In the genomic region with DNA sequence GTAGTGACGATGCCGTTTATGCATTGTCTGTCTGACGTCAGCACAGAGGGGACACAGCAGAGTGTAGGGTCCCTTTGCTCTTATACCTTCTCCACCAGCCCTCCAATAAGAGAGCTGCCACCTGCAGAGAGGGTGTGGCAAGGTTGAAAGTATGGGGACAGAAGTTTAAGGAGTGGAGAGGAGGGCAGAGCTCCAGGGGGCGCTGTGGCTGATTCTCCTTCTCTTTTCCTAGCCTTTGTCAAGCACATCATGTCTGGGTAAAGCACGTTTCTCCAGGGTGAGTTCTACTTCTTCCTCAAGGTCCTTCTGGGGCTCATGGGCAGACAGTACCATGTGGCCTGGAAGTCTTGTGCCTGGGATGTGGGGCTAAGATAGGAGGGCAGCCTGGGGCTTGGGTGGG, we compare ENCODE assay signal across 29 mouse cellular contexts. TPM values are rescaled to one million over a fixed set of nuclear protein-coding genes. Genes with fewer than 3 reads are reported as not detected.
DNase-seq lines count a peak whose midpoint lies in the region; ATAC-seq and TF ChIP-seq lines count a peak whose summit lies in the region.
"Had no signal": no experiment of that assay in that cellular context is flagged by ENCODE, and none has a peak within 500 bp of the region (broad histone marks: within the 10 kb centered on the region; RNA-seq: fewer than 3 reads in every experiment).

No protein-coding gene starts in this region.

- no peaks in the 10 kb centered on the region for H3K4me1 ChIP-seq in liver, embryonic 14.5 days (replicated peaks; ENCODE audit: control insufficient read depth in 2 of 2, insufficient read depth in 2 of 2, low read length in 1 of 2)
- H3K4me1 ChIP-seq in liver, embryonic 11.5 days (replicated peaks; ENCODE audit: control insufficient read depth, insufficient read depth, low read length), result no peaks in the 10 kb centered on the region
- H3K4me1 ChIP-seq in ES-E14 (ENCODE audit: control insufficient read depth in 2 of 2, insufficient read depth in 2 of 2, low read length in 2 of 2, poor library complexity in 1 of 2), result peaks cover 2 to 12% of the 10 kb centered on the region in 2 experiments; a peak in 3 of 4 replicates
- no peaks in the 10 kb centered on the region for H3K4me1 ChIP-seq in forebrain, embryonic 11.5 days (replicated peaks; ENCODE audit: control insufficient read depth, insufficient read depth, low read length)
- H3K4me1 ChIP-seq: forebrain, embryonic 10.5 days had no signal

- TF ChIP-seq CTCF in liver, embryonic 14.5 days (IDR thresholded peaks at IDR 0.05; ENCODE audit: low read depth), result peak; percentile 31

- no peak for TF ChIP-seq POLR2A in myocyte (IDR thresholded peaks at IDR 0.05; ENCODE audit: insufficient read length, low read depth)

- TF ChIP-seq EP300 in liver, embryonic 14.5 days (IDR thresholded peaks at IDR 0.05; ENCODE audit: low read depth), result no peak

- H3ac ChIP-seq in myocyte (ENCODE audit: control insufficient read depth, insufficient read length), result no peak overlapping the region

- no peak for DNase-seq in liver, embryonic 14.5 days (ENCODE audit: low read depth in 3 of 3, low spot score in 3 of 3)
- no peak for DNase-seq in liver, embryonic 11.5 days (ENCODE audit: low spot score)
- DNase-seq in A20 (ENCODE audit: low read depth, low spot score) (peak; percentile 42), ES-E14 (ENCODE audit: low read depth, low spot score) (peak; percentile 50)
- no peak for DNase-seq in yolk sac, embryonic 10.5 days (ENCODE audit: low spot score)
- DNase-seq in forebrain, embryonic 11.5 days (ENCODE audit: low spot score), result no peak
- DNase-seq: adrenal gland, postnatal 25 days; cerebellum, adult 11-12 months; cerebellum, postnatal 10 days; gastrocnemius, postnatal 10 days; kidney, adult 8-10 months; kidney, postnatal 10 days; layer of hippocampus, adult 9-11 months; liver; lung, adult 18-20 months; right cerebral cortex, postnatal 14 days; thymus, adult 18-20 months had no signal

- H3K36me3 ChIP-seq in liver, embryonic 14.5 days (replicated peaks; ENCODE audit: control insufficient read depth, insufficient read depth, low read depth), result no peaks in the 10 kb centered on the region
- no peaks in the 10 kb centered on the region for H3K36me3 ChIP-seq in liver, embryonic 11.5 days (ENCODE audit: control insufficient read depth, insufficient read depth, low read length)
- H3K36me3 ChIP-seq in ES-E14 (ENCODE audit: control insufficient read depth, insufficient read depth, low read length, poor library complexity, severe bottlenecking), result no peaks in the 10 kb centered on the region
- peaks cover 9% of the 10 kb centered on the region for H3K36me3 ChIP-seq in myocyte (ENCODE audit: control insufficient read depth, insufficient read depth)
- no peaks in the 10 kb centered on the region for H3K36me3 ChIP-seq in forebrain, embryonic 11.5 days (ENCODE audit: control insufficient read depth, insufficient read depth, low read length)
- H3K36me3 ChIP-seq: embryonic facial prominence, embryonic 13.5 days; forebrain, embryonic 10.5 days; G1E; midbrain, embryonic 13.5 days had no signal

- H3K27me3 ChIP-seq in liver, embryonic 14.5 days (ENCODE audit: control insufficient read depth, insufficient read depth, low read length), result peaks cover 7% of the 10 kb centered on the region; the same call in 1 of the 2 replicates
- no peaks in the 10 kb centered on the region for H3K27me3 ChIP-seq in liver, embryonic 11.5 days (replicated peaks; ENCODE audit: control insufficient read depth, insufficient read depth, low read length)
- no peaks in the 10 kb centered on the region for H3K27me3 ChIP-seq in myocyte (ENCODE audit: control insufficient read depth, insufficient read depth, insufficient read length)
- no peaks in the 10 kb centered on the region for H3K27me3 ChIP-seq in forebrain, embryonic 11.5 days (ENCODE audit: control insufficient read depth, insufficient read depth, low read length)
- H3K27me3 ChIP-seq: embryonic facial prominence, embryonic 13.5 days; heart, embryonic 15.5 days; midbrain, embryonic 13.5 days; Patski had no signal

- no peaks in the 10 kb centered on the region for H3K9me3 ChIP-seq in liver, embryonic 14.5 days (ENCODE audit: control insufficient read depth, low read length)
- H3K9me3 ChIP-seq in liver, embryonic 11.5 days (ENCODE audit: control insufficient read depth, low read length), result no peaks in the 10 kb centered on the region
- no peaks in the 10 kb centered on the region for H3K9me3 ChIP-seq in ES-E14 (ENCODE audit: control insufficient read depth, insufficient read depth, low read depth, low read length)
- H3K9me3 ChIP-seq in forebrain, embryonic 11.5 days (ENCODE audit: control insufficient read depth, low read length), result no peaks in the 10 kb centered on the region
- H3K9me3 ChIP-seq: G1E; heart, embryonic 10.5 days; heart, embryonic 15.5 days had no signal

- WGBS in liver, embryonic 14.5 days (ENCODE audit: insufficient replicate concordance), result 68% methylated on average over 5 of the region's 5 CpGs
- 73% methylated on average over 5 of the region's 5 CpGs for WGBS in liver, embryonic 11.5 days
- 81% methylated on average over 5 of the region's 5 CpGs for WGBS in forebrain, embryonic 11.5 days

- no peak overlapping the region for H3K4me2 ChIP-seq in liver, embryonic 14.5 days (ENCODE audit: low read depth)
- H3K4me2 ChIP-seq in liver, embryonic 11.5 days, result no peak overlapping the region
- no peak overlapping the region for H3K4me2 ChIP-seq in myocyte (ENCODE audit: low read depth)
- no peak overlapping the region for H3K4me2 ChIP-seq in forebrain, embryonic 11.5 days (ENCODE audit: low read depth, low read length, severe bottlenecking)
- H3K4me2 ChIP-seq: embryonic facial prominence, embryonic 13.5 days; heart, embryonic 15.5 days; midbrain, embryonic 13.5 days had no signal

- no peak overlapping the region for H3K4me3 ChIP-seq in liver, embryonic 14.5 days (ENCODE audit: insufficient read depth in 1 of 2, low read depth in 2 of 2, low read length in 2 of 2)
- no peak overlapping the region for H3K4me3 ChIP-seq in liver, embryonic 11.5 days (ENCODE audit: low read depth, low read length)
- no peak overlapping the region for H3K4me3 ChIP-seq in ES-E14 (ENCODE audit: insufficient read depth in 1 of 2, low read depth in 1 of 2, low read length in 2 of 2, poor library complexity in 1 of 2, severe bottlenecking in 1 of 2)
- H3K4me3 ChIP-seq in myocyte, result no peak overlapping the region
- H3K4me3 ChIP-seq in forebrain, embryonic 11.5 days (ENCODE audit: low read depth, low read length), result no peak overlapping the region
- H3K4me3 ChIP-seq: embryonic facial prominence, embryonic 13.5 days; forebrain, embryonic 10.5 days; heart, embryonic 10.5 days; heart, embryonic 15.5 days; megakaryocyte, embryonic 14.5 days; midbrain, embryonic 13.5 days had no signal

- no peaks in the 10 kb centered on the region for H3K79me2 ChIP-seq in myocyte (ENCODE audit: control insufficient read depth, insufficient read depth)

- no peak for ATAC-seq in liver, embryonic 14.5 days (ENCODE audit: insufficient read depth)
- ATAC-seq in liver, embryonic 11.5 days (replicated peaks; ENCODE audit: low FRiP score), result no peak
- ATAC-seq in forebrain, embryonic 11.5 days (replicated peaks; ENCODE audit: low FRiP score), result no peak
- ATAC-seq: hindbrain, postnatal 0 days; intestine, embryonic 16.5 days; lung, postnatal 0 days; midbrain, embryonic 13.5 days; Patski had no signal

- in situ Hi-C loops in ES-E14 (cut with MboI; ENCODE audit: low sequenced_read_pairs in 2 of 2, unreplicated experiment in 2 of 2), result no loop called here

- no peak overlapping the region for H3K9ac ChIP-seq in liver, embryonic 14.5 days (replicated peaks)
- H3K9ac ChIP-seq in liver, embryonic 11.5 days (ENCODE audit: low read depth, low read length), result no peak overlapping the region
- no peak overlapping the region for H3K9ac ChIP-seq in ES-E14 (ENCODE audit: insufficient read depth, low read depth, low read length, poor library complexity, severe bottlenecking)
- H3K9ac ChIP-seq in forebrain, embryonic 11.5 days (ENCODE audit: low read length), result no peak overlapping the region
- H3K9ac ChIP-seq: embryonic facial prominence, embryonic 13.5 days; heart, embryonic 15.5 days; midbrain, embryonic 13.5 days had no signal

- no peak overlapping the region for H3K27ac ChIP-seq in liver, embryonic 14.5 days
- no peak overlapping the region for H3K27ac ChIP-seq in liver, embryonic 11.5 days (ENCODE audit: low read depth, low read length)
- no peak overlapping the region for H3K27ac ChIP-seq in ES-E14 (ENCODE audit: insufficient read depth, low read depth, low read length, poor library complexity, severe bottlenecking)
- H3K27ac ChIP-seq in forebrain, embryonic 11.5 days (ENCODE audit: low read depth, low read length), result no peak overlapping the region
- H3K27ac ChIP-seq: embryonic facial prominence, embryonic 13.5 days; forebrain, embryonic 10.5 days; heart, embryonic 15.5 days; hindbrain, postnatal 0 days; midbrain, embryonic 13.5 days had no signal

TF ChIP-seq in ES-E14, 5 proteins besides CTCF, POLR2A, EP300 and RAD21 (continues in another document):
- TF ChIP-seq MAFK (IDR thresholded peaks at IDR 0.05; ENCODE audit: insufficient read depth, low read depth, low read length), result no peak

TF ChIP-seq in myocyte, 11 proteins besides CTCF, POLR2A, EP300 and RAD21 (continues in another document):
- no peak for TF ChIP-seq TCF3 (IDR thresholded peaks at IDR 0.05; ENCODE audit: insufficient read length, low read depth)

RNA-seq across cellular contexts. Expression of gene Itgb3, which starts 22.3 kb away (rescaled TPM):
- polyA plus RNA-seq in liver, embryonic 14.5 days (2012; rRNA removed), result 10.1 and 11.2 TPM in 2 replicates
- polyA plus RNA-seq in liver, embryonic 14.5 days (2014; fragmentation: Nextera tagmentation; extraction: Ambion mirVana), result 5.7 and 6.9 TPM in 2 replicates
- polyA plus RNA-seq in liver, embryonic 11.5 days (2014; fragmentation: Nextera tagmentation; extraction: Ambion mirVana), result 16.2 and 16.4 TPM in 2 replicates
- 4.9 and 7.7 TPM in 2 replicates for total RNA-seq in ES-E14 (2012; rRNA removed)
- polyA plus RNA-seq in myocyte (2012; fragmentation: generic; extraction: Trizol), result 25.0 TPM
- polyA plus RNA-seq in forebrain, embryonic 11.5 days (2014; fragmentation: Nextera tagmentation; extraction: Ambion mirVana), result 0.98 and 1.1 TPM in 2 replicates

RNA-seq across cellular contexts. Expression of gene Myl4, which starts 35.0 kb away (rescaled TPM):
- 0.45 and 0.50 TPM in 2 replicates for polyA plus RNA-seq in liver, embryonic 14.5 days (2012; rRNA removed)
- 0.51 and 0.63 TPM in 2 replicates for polyA plus RNA-seq in liver, embryonic 14.5 days (2014; fragmentation: Nextera tagmentation; extraction: Ambion mirVana)
- polyA plus RNA-seq in liver, embryonic 11.5 days (2014; fragmentation: Nextera tagmentation; extraction: Ambion mirVana), result 11.9 and 30.4 TPM in 2 replicates
- 5.8 and 9.1 TPM in 2 replicates for total RNA-seq in ES-E14 (2012; rRNA removed)
- polyA plus RNA-seq in myocyte (2012; fragmentation: generic; extraction: Trizol), result 5,062 TPM
- 0.44 and 0.84 TPM in 2 replicates for polyA plus RNA-seq in forebrain, embryonic 11.5 days (2014; fragmentation: Nextera tagmentation; extraction: Ambion mirVana)
- polyA plus RNA-seq: G1E had no signal

RNA-seq across cellular contexts. Expression of gene Cdc27, which starts 35.1 kb away (rescaled TPM):
- polyA plus RNA-seq in liver, embryonic 14.5 days (2012; rRNA removed), result 8.1 and 12.1 TPM in 2 replicates
- 20.0 and 23.8 TPM in 2 replicates for polyA plus RNA-seq in liver, embryonic 14.5 days (2014; fragmentation: Nextera tagmentation; extraction: Ambion mirVana)
- 41.6 and 45.9 TPM in 2 replicates for polyA plus RNA-seq in liver, embryonic 11.5 days (2014; fragmentation: Nextera tagmentation; extraction: Ambion mirVana)
- 28.9 and 45.9 TPM in 2 replicates for total RNA-seq in ES-E14 (2012; rRNA removed)
- polyA plus RNA-seq in myocyte (2012; fragmentation: generic; extraction: Trizol), result 9.2 TPM
- 56.4 and 62.7 TPM in 2 replicates for polyA plus RNA-seq in forebrain, embryonic 11.5 days (2014; fragmentation: Nextera tagmentation; extraction: Ambion mirVana)

Comparison
In these comparisons a context has a peak if more than half of its experiments do, and no peak if none do; other contexts are left out.
1. DNase-seq: peak in A20 (single experiment) and ES-E14 (single experiment); none in liver, embryonic 14.5 days (0 of 3), liver, embryonic 11.5 days (single experiment), yolk sac, embryonic 10.5 days (single experiment) and forebrain, embryonic 11.5 days (single experiment).
2. RNA of gene Myl4, which starts 35.0 kb away (polyA plus RNA-seq): 5,062 TPM in myocyte (single experiment); 11.9 to 30.4 TPM in liver, embryonic 11.5 days, 0.44 to 0.84 TPM in forebrain, embryonic 11.5 days and 0.45 to 0.63 TPM in liver, embryonic 14.5 days; every median in the first group is over 100 times any median in the second.